Mouse (Mus musculus): ENCODE measurements around the gene Cd68.
"Not testable (repeated sequence)": the region's sequence is repeated elsewhere in the genome, so short reads cannot be mapped to it uniquely, and the experiment has no call there.

Gene Cd68

DNA sequence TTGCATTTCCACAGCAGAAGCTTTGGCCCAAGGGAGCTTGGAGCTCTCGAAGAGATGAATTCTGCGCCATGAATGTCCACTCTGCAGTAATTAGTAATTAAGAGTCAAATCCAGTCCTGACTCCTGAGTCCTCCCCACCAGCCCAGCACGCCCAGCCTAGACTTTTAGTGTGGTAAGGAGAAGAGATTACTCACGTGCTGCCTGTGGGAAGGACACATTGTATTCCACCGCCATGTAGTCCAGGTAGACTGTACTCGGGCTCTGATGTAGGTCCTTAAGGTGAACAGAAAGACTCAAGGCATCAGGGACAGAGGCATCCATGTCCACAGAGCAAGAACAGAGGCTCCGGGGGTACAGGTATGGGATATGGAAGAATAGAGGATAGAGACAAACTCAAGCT, 1.1 kb downstream of the Cd68 start:
- DNase-seq, result peak; percentile 47

DNA sequence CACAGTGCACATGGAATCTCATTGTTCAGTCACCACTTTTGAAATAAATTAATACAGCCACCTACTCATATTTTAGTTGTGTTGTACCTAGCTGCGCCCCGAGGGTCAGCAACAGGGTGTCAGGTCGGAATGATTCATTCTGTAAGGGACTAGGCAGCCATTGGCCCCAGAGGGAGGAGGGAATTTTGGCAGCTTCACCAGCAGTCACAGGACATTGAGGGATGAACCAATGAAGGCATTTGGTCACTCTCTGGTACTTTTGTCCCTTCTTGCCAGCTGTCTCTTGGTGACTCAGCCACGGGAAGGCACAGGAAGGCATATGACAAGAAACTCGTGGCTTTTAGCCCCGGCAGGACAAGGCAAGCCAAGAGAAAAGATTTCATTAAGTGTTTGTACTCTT, 2.2 kb downstream of the Cd68 start:
- peak; percentile 65 for DNase-seq

DNA sequence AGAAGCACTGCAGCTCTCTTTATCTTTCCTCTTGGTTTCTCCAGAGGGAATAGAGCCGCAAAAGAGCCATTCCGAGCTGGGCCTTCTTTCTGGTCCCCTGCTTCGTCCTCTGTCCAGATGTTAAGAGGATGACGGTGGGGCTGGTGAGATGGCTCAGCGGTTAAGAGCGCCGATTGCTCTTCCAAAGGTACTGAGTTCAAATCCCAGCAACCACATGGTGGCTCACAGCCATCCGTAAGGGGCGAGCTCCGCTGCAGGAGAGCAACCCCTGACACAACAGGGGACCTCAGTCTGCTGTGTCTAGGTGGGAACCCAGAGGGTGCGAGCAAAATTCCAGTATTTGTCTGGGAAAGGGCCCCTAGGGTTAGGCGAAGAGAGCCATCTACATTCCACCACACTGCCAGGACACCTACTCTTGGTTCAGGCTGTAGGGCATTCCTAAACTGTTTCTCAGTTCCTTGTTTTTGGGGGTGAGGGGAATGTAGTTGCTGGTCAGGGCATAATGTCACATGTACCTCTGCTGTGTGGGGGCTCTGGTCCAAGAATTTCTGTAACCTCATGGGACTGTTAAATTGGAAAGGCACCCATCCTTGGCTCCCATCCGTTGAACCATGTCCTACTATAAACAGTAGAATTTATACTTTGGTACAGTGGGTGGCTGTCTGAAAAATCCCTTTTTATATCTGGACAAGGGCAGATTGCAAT, 2.8 kb downstream of the Cd68 start:
- DNase-seq, result no peak

DNA sequence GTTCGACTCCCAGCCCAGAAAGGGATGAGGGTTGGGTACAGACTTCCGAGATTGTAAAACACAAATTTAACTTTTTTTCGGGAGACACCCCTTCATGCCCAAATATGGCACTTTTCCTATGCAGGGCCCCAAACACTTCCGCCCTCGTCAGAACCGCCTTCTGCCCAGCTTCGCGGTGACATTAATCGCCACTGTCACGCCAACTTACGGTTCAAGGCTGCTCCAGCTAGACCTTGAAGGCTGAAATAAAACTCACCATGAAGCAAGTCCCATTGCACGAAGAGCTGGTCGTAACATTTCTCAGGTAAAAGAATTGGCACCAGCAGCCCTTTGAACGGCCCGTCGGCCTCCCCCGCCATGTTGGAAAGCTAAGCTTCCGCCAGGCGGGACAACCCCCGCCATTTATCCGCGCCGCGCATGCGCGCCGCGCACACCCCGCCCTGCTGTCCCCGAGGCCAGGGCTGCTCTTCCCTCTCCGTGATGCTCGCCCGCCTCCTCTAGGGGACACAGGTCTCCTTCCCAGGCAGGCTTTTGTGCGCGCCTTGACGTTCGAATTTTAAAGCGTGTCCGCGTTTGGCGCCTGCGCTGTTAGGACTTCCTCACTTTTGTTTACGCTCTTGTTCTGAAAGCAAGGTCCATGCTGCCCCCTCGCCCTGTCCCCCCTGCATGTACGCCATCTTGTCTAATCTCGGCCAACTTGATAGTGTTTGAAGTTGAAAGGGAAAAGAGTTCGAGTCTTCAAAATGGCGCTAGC, 3.6 kb downstream of the Cd68 start, which contains the start of gene Mpdu1:
Mpdu1 (minus strand) TSS at position 430 of the 754 bp plus-strand sequence.
- peak; percentile 96 for DNase-seq

DNA sequence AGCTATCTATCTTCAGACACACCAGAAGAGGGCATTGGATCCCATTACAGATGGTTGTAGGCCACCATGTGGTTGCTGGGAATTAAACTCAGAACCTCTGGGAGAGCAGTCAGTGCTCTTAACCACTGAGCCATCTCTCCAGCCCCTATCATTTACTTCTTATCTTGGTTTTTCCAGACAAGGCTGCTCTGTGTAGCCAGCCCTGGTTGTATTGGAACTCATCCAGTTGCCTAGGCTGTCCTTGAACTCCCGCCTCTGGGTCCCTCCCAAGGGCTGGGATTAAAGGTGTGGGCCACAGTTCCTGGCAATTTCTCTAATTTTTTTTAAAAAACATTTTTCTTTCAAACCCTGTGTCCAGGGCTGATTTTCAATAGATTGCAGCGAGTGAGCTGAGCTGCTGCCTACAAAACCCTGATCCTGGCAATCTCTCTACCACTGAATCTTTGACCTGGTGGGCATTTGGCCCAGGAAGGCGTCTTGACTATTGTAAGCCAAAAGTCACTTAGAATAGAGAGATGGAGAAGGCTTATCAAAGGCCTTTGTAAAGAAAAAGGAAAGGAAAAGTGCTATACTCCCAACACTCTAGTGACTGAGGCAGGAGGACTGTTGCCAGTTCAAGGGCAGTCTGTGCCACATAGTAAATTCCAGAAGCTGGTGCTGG, 4.6 kb downstream of the Cd68 start:
- peak; percentile 67 for DNase-seq

- no peak for DNase-seq
Measured at GRCm38 (mm10) chr11:69657462-69657881, 8.5 kb downstream of the Cd68 start.

DNA sequence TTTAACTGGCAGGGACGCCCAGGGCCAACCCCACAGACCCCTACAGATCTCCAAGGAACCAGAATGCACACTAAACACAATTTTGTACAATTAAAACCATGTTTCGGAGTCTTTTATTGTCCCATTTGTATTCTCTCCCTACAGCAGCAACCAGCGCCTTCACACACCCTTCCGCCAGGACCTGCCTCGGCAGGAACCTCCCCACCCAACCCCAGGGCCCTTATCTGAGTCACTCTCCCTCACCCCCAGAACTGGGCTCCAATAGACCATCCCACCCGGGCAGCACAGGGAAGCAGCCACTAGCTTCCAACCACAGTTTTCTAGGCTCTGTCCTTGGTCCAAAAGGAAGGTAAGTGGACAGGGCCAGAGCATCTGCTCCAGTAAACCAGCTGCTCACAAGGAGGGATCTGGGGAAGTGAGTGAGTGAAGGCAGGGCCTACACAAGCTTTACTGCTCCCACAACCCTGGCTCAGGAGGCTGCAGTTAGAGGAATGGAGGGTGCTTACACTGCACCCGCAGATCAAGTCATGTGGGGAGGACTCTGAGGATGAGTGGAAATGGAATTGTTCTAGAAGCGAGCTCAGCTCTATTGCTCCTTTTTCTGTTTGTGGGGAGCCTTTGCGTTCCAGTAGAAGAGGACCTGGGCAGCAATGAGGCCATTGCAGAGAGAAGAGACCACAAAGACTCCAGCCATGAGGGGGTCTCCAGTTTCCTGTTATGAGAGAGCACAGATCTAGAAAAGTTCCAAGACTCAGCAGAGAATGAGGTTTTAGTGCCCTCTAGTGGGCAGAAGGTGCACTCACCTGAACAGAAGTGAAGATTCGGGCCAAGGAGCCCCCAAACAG, 9.1 kb downstream of the Cd68 start:
- peak; percentile 71 for DNase-seq

DNA sequence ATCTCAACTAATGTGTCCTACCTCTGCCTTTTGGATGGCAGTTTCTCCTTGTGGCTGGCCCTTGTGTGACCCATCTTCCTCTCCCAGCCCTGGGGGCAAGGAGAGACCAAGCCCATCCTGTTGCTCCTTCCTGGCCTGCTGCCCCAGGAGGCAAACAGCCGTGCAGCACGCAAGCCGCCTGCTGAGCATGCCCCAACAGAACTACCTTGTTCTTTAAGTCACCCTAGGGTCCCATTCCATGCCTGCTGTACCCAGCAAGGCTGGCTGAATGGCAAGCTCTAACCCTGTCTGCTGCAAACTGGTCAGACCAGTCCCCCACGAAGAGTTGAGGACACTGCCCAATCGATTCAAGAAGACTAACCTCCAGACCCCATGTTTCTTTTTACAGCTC, 9.9 kb downstream of the Cd68 start:
- peak; percentile 28 for DNase-seq

GRCm38 (mm10) chr11:69655264-69656064, 10.5 kb downstream of the Cd68 start, which contains the start of gene Sox15:
Gene Sox15 (plus strand): TSS chr11:69655314.
- peak; percentile 74 for DNase-seq

- DNase-seq, result no peak
Measured at GRCm38 (mm10) chr11:69654760-69655159, 11.2 kb downstream of the Cd68 start.

- DNase-seq, result no peak
Measured at GRCm38 (mm10) chr11:69653399-69653798, 12.6 kb downstream of the Cd68 start.

GRCm38 (mm10) chr11:69645860-69646259, 20.1 kb downstream of the Cd68 start:
- DNase-seq, result no peak

GRCm38 (mm10) chr11:69635471-69635870, 30.5 kb downstream of the Cd68 start:
- peak; percentile 16 for DNase-seq

GRCm38 (mm10) chr11:69633128-69633866, 32.7 kb downstream of the Cd68 start:
- DNase-seq, result peak; percentile 73

- peak; percentile 100 for DNase-seq
Measured at GRCm38 (mm10) chr11:69632284-69633089, 33.5 kb downstream of the Cd68 start, which contains the start of gene Fxr2. Gene Fxr2 (plus strand): TSS chr11:69632990.

GRCm38 (mm10) chr11:69629802-69630201, 36.2 kb downstream of the Cd68 start:
- DNase-seq, result peak; percentile 62

- peak; percentile 90 for DNase-seq
Measured at GRCm38 (mm10) chr11:69628286-69628685, 37.7 kb downstream of the Cd68 start.

- DNase-seq, result not testable (repeated sequence)
Measured at GRCm38 (mm10) chr11:69624339-69624738, 41.6 kb downstream of the Cd68 start.

DNA sequence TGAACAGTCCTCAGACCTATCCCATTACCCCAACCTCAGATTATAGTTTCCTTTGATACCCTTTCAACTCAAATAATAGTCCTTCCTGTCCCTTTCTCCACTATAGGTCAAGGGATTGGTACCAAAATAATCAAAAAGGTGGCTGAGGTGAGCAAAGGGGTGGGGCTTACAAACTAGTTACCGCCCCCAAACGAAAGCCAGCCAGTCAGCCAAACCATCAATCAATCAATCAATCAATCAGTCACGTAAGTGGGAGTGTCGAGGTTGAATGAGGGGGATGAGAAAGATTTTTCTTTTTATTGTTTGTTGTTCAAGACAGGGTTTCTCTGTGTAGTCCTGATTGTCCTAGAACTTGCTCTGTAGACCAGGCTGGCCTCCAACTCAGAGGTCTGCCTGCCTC, 42.9 kb downstream of the Cd68 start:
- DNase-seq, result no peak

- peak; percentile 73 for DNase-seq
Measured at GRCm38 (mm10) chr11:69622406-69622805, 43.5 kb downstream of the Cd68 start.
